Mouse (Mus musculus) small intestine, adult 2 months (tissue): Measurements from ENCODE around the gene Ppfibp1.

Source experiments
- CTCF ChIP-seq: fragments of 200-500 bp; IDR thresholded peaks from 2 replicates; pipeline ENCODE4 v1.5.1; 2012; ENCODE audit warnings: low read depth, mild to moderate bottlenecking, control low read depth, inconsistent platforms, low read length, moderate library complexity, mixed read lengths; ENCODE audit not compliant: insufficient replicate concordance, insufficient read length; ENCODE audit errors: extremely low read depth
- POLR2A ChIP-seq: fragments of 200-500 bp; IDR thresholded peaks from 2 replicates; pipeline ENCODE4 v1.6.1; 2012; ENCODE audit warnings: low read depth, mild to moderate bottlenecking, control low read depth, inconsistent platforms, low read length, moderate library complexity

DNA sequence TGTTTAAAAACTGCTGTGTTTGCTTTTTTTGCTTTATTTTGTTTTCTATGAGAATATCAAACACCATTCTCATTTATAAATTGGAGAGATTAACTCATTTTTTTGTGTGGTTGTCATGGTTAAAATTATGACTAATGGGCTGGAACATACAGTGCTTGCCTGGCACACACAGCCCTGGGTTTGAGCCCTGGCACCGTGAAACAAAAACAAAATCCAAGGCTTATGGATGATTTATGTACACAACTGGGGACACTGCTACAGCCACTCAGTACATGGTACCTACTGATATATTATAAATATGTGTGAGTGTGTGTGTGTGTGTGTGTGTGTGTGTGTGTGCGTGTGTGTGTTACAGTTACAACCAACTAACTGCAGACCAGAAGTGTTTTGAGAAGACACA lies 85.1 kb downstream of the Ppfibp1 start:
- TF ChIP-seq CTCF (no peak), POLR2A (no peak)
